Mouse (Mus musculus) lung, adult 2 months (tissue): ENCODE measurements around the gene Ltbp4.

Source experiments
- CTCF ChIP-seq: fragments of 200-500 bp; IDR thresholded peaks from 2 replicates; pipeline ENCODE4 v1.5.1; 2011; ENCODE audit warnings: mild to moderate bottlenecking, low read length, control low read depth; ENCODE audit not compliant: insufficient read depth
- POLR2A ChIP-seq: fragments of 200-500 bp; IDR thresholded peaks from 2 replicates; pipeline ENCODE4 v1.6.1; 2011; ENCODE audit warnings: low read depth, mild to moderate bottlenecking, control low read depth, low read length, borderline replicate concordance; ENCODE audit errors: extremely low read depth

DNA sequence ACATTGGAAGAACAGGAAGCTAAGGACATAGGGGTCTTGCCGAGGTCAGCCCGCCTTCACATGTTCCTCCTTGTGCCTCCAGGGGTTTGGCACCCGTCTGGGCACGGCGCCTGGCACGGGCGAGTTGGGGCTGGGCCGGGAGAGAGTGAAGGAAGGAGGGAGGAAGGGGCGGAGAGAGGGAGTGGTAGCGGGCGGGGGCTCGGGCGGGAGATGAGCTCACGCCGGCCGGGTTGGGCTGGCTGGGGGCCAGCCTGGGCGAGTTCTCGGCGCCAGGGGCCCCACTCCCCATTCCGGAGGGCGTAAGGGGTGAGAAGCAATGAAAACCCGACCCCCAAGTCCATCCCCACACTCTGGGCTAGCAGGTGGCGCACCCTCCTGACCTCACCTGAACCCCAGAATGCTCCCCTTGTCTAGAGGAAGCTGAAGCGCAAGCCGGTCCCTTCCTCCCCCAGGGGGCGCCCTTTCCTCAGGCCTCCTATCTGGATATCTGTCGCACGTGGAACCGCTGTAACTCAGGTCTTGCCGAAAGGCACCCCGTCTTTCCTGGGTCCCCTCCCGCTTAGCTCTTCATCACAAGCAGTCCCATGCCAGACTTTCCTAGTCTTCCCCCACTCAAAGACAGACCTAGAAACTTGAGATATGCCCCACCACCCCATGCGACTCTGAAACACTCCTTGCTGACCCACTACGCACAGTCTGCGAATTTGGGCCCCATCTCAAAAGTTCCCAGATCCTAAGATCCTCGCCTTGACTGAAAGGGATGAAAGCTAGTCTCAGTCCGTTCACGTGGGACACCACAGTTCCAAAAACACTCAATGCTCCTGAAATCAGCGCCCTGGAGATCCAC is 4.9 kb downstream of the Ltbp4 start:
- TF ChIP-seq CTCF (peak; percentile 76), POLR2A (peak; percentile 59; the same call in 1 of the 2 replicates)
